Mouse (Mus musculus) forebrain, embryonic 16.5 days (tissue): Measurements from ENCODE around the gene Spice1. TPM values are rescaled to one million over a fixed set of nuclear protein-coding genes. Genes with fewer than 3 reads are reported as not detected.
A peak's percentile ranks its signal among the peaks of the same experiment; 100 is the strongest.

ENCODE experiments used
- ATAC-seq: fragments of 200-750 bp; cut with Nextera tagmentation; 2 replicates; pipeline ENCODE4 v1.8.0; 2017; ENCODE audit warnings: mild to moderate bottlenecking, moderate library complexity
- H3K27ac ChIP-seq: fragments of 300-500 bp; sonication (generic); 2 replicates; pipeline ENCODE4 v1.5.1; 2014; ENCODE audit warnings: low read length, control low read depth
- H3K27me3 ChIP-seq: fragments of 300-500 bp; sonication (generic); replicated peaks from 2 replicates; pipeline ENCODE4 v1.6.1; 2014; ENCODE audit warnings: low read length; ENCODE audit not compliant: control insufficient read depth, insufficient read depth
- H3K36me3 ChIP-seq: fragments of 300-500 bp; sonication (generic); 2 replicates; pipeline ENCODE4 v1.6.1; 2014; ENCODE audit not compliant: control insufficient read depth, insufficient read depth
- H3K4me1 ChIP-seq: fragments of 300-500 bp; sonication (generic); replicated peaks from 2 replicates; pipeline ENCODE4 v1.6.1; 2014; ENCODE audit warnings: low read length; ENCODE audit not compliant: control insufficient read depth, insufficient read depth
- H3K4me2 ChIP-seq: fragments of 300-500 bp; sonication (generic); 2 replicates; pipeline ENCODE4 v1.6.1; 2014; ENCODE audit warnings: mild to moderate bottlenecking, low read length, control low read depth
- H3K4me3 ChIP-seq: fragments of 300-500 bp; sonication (generic); replicated peaks from 2 replicates; pipeline ENCODE4 v1.5.1; 2014; ENCODE audit warnings: mild to moderate bottlenecking, low read length, control low read depth
- H3K9ac ChIP-seq: fragments of 300-500 bp; sonication (generic); replicated peaks from 2 replicates; pipeline ENCODE4 v1.6.1; 2014; ENCODE audit warnings: low read depth, low read length, control low read depth
- H3K9me3 ChIP-seq: fragments of 300-500 bp; sonication (generic); 2 replicates; pipeline ENCODE4 v1.6.1; 2016; ENCODE audit warnings: low read length; ENCODE audit not compliant: control insufficient read depth
- WGBS: fragments of 180-500 bp; shearing (Covaris S2); extraction: QIAGEN DNeasy Blood & Tissue Kit; methylation state at CpG from one replicate; pipeline ENCODE4 v1.1.7; 2014; 5-methylcytosine and 5-hydroxymethylcytosine counted together
- polyA plus RNA-seq: library from polyadenylated mRNA; unstranded; fragments of >200 nt; fragmentation: Nextera tagmentation; extraction: Ambion mirVana; gene quantifications from 2 replicates; pipeline ENCODE4 v1.2.1, GENCODE M21; 2015

Gene Spice1
- 19.8 and 25.2 TPM in 2 replicates for polyA plus RNA-seq

- under 1% methylated on average over 66 of the region's 67 CpGs for WGBS
Measured at GRCm38 (mm10) chr16:44347071-44347901, at the start of gene Spice1. Spice1 (plus strand) TSS chr16:44347121.

DNA sequence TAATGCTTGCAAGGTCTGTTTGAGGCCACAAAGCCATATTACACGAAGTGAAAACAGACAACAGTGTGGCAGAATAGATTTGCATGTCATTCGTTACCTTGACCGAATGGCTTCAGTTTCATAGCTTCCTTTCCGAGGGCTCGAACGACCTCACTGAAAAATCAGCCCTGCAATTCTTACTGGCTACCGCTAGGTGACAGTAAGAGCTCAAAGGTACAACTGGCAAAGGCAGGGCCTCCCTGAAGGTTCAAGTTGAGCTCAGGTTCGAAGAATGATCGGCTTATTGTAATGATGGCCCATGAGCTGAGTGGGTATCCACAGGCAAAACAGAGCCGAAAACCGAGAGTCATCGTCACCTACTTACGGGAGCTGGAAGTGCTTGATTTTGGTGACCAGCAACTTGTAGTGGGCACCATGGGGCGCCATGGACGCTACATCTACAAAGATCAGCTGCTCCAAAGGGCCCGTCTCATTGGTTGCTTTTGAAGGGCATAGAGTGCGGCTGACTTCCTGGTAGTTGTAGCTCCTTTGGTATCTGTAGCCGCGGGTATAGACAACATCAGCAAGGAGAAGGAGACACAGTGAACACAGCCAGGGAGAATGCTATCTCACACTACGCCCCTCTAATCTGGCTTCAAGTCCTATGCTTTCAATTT, 47.4 kb upstream of the Spice1 start:
- no peak for ATAC-seq
- H3K9me3 ChIP-seq, result no peaks in the 10 kb centered on the region
- WGBS, result 85% methylated on average over 20 of the region's 20 CpGs
- H3K36me3 ChIP-seq, result no peaks in the 10 kb centered on the region
- H3K27ac ChIP-seq, result no peak overlapping the region
- no peak overlapping the region for H3K4me2 ChIP-seq
- 0 out of 2 replicates have a peak, but pooled peaks cover 3% of the 10 kb centered on the region for H3K4me1 ChIP-seq
- no peaks in the 10 kb centered on the region for H3K27me3 ChIP-seq
- H3K9ac ChIP-seq, result no peak overlapping the region
- H3K4me3 ChIP-seq, result no peak overlapping the region

More at GRCm38 (mm10) chr16:44347071-44347901, at the start of gene Spice1:
- H3K4me3 ChIP-seq, result peak within 1 kb of the TSS; percentile 78
- no peaks in the 10 kb centered on the region for H3K9me3 ChIP-seq
- H3K4me2 ChIP-seq, result peak within 1 kb of the TSS; percentile 87
- H3K9ac ChIP-seq, result peak within 1 kb of the TSS; percentile 71
- peak within 1 kb of the TSS; percentile 75 for H3K27ac ChIP-seq
- no peaks in the 10 kb centered on the region for H3K27me3 ChIP-seq
- ATAC-seq, result peak; percentile 100
- no peaks in the 10 kb centered on the region for H3K36me3 ChIP-seq
- peaks cover 11% of the 10 kb centered on the region for H3K4me1 ChIP-seq

DNA sequence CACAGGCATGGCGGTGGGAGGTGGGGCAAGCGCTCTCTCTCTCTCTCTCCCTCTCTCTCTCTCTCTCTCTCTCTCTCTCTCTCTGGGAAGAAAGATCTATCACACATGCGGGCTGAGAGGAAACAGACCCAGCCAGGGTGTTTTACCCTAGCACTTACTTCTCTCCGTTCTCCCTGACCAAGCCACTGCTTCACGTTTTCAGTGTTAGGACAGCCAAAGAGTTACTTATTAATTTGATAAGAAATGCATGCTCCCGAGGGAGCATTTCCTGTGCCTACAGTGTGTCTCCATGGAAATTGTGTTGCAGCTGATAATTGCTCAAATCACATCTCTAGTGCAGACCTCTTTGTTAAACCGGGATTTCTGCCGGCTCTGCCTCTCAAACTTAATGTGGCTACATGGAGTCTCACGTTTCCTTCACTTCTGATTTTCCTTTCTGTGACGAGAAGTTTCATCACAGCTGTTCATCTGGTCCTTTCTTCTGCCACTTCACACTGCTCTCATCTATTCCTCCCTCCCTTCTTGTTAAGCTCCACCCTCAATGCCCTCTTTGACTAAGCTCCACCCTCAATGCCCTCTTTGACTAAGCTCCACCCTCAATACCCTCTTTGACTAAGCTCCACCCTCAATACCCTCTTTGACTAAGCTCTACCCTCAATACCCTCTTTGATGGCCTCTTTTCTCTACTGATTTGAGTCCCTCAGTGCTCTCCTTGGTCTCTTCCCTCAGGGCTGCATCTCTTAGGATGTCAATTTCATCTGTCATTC, 44.6 kb upstream of the Spice1 start:
- 49% methylated on average over 10 of the region's 10 CpGs for WGBS
- ATAC-seq, result no peak

DNA sequence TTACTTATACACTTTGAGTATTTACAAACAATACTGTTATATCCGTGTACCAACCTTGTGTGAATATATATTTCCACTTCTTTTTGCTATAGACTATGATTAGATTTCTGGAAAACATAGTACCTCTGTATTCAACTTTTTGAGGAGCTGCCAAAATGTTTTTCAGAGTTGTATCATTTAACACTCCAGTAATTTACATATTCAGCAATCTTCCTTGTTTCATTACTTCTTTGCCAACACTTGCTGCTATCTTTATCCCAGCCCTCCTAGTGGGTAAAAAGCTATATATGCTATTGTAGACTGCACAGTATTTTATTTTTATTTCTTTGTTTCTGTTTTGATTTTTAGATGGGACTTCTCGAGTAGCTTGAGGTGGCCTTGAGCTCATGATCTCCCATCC, 43.1 kb upstream of the Spice1 start:
- Histone ChIP-seq H3K4me3 (no peak overlapping the region), H3K4me1 (0 out of 2 replicates have a peak, but pooled peaks cover 3% of the 10 kb centered on the region), H3K27me3 (no peaks in the 10 kb centered on the region), H3K9me3 (no peaks in the 10 kb centered on the region), H3K27ac (no peak overlapping the region), H3K4me2 (no peak overlapping the region), H3K36me3 (no peaks in the 10 kb centered on the region), H3K9ac (no peak overlapping the region)
- WGBS, result 80% methylated on average over 2 of the region's 2 CpGs
- ATAC-seq, result no peak

More for the DNA sequence above, 44.6 kb upstream of the Spice1 start:
- Histone ChIP-seq H3K27me3 (no peaks in the 10 kb centered on the region), H3K27ac (no peak overlapping the region), H3K36me3 (no peaks in the 10 kb centered on the region), H3K4me1 (0 out of 2 replicates have a peak, but pooled peaks cover 3% of the 10 kb centered on the region), H3K9me3 (no peaks in the 10 kb centered on the region), H3K4me2 (no peak overlapping the region), H3K9ac (no peak overlapping the region), H3K4me3 (no peak overlapping the region)

- Histone ChIP-seq H3K4me1 (0 out of 2 replicates have a peak, but pooled peaks cover 3% of the 10 kb centered on the region), H3K27ac (no peak overlapping the region), H3K9ac (no peak overlapping the region), H3K9me3 (no peaks in the 10 kb centered on the region), H3K27me3 (no peaks in the 10 kb centered on the region), H3K36me3 (no peaks in the 10 kb centered on the region), H3K4me2 (no peak overlapping the region), H3K4me3 (no peak overlapping the region)
- WGBS, result 58% methylated on average over 3 of the region's 3 CpGs
- no peak for ATAC-seq
Measured at GRCm38 (mm10) chr16:44305606-44306005, 41.3 kb upstream of the Spice1 start.

- H3K4me1 ChIP-seq, result no peaks in the 10 kb centered on the region
- H3K36me3 ChIP-seq, result no peaks in the 10 kb centered on the region
- H3K9ac ChIP-seq, result no peak overlapping the region
- H3K9me3 ChIP-seq, result no peaks in the 10 kb centered on the region
- H3K27ac ChIP-seq, result no peak overlapping the region
- 77% methylated on average over 4 of the region's 4 CpGs for WGBS
- H3K4me2 ChIP-seq, result no peak overlapping the region
- ATAC-seq, result no peak
- H3K27me3 ChIP-seq, result no peaks in the 10 kb centered on the region
- H3K4me3 ChIP-seq, result no peak overlapping the region
Measured at GRCm38 (mm10) chr16:44313422-44313821, 33.5 kb upstream of the Spice1 start.

GRCm38 (mm10) chr16:44316350-44316749, 30.6 kb upstream of the Spice1 start:
- H3K9me3 ChIP-seq, result no peaks in the 10 kb centered on the region
- no peaks in the 10 kb centered on the region for H3K36me3 ChIP-seq
- no peak for ATAC-seq
- H3K4me3 ChIP-seq, result no peak overlapping the region
- no peak overlapping the region for H3K4me2 ChIP-seq
- no peaks in the 10 kb centered on the region for H3K27me3 ChIP-seq
- H3K9ac ChIP-seq, result no peak overlapping the region
- 92% methylated on average over 4 of the region's 4 CpGs for WGBS
- no peaks in the 10 kb centered on the region for H3K4me1 ChIP-seq
- no peak overlapping the region for H3K27ac ChIP-seq

DNA sequence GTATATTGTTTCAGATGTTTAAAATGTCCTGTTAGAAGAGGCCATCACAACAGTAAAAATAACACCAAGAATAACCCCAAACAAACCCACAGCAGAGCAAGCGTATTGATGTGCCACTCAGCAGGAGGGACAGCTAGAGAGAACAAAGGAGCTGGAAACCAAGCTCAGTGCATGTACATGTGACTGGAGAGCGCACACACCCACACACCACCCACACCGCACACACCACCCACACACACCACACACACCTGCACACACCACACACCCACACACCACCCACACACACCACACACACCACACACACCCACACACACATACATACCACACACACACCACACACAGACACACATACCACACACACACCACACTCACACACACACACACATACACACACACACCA, 26.7 kb upstream of the Spice1 start:
- no peaks in the 10 kb centered on the region for H3K27me3 ChIP-seq
- ATAC-seq, result no peak
- no peaks in the 10 kb centered on the region for H3K36me3 ChIP-seq
- H3K27ac ChIP-seq, result no peak overlapping the region
- H3K4me3 ChIP-seq, result no peak overlapping the region
- no peaks in the 10 kb centered on the region for H3K9me3 ChIP-seq
- WGBS, result 51% methylated on average over 3 of the region's 3 CpGs
- H3K9ac ChIP-seq, result no peak overlapping the region
- no peak overlapping the region for H3K4me2 ChIP-seq
- H3K4me1 ChIP-seq, result no peaks in the 10 kb centered on the region

- no peak overlapping the region for H3K9ac ChIP-seq
Measured at GRCm38 (mm10) chr16:44328644-44329043, 18.3 kb upstream of the Spice1 start.

More at GRCm38 (mm10) chr16:44328644-44329043, 18.3 kb upstream of the Spice1 start:
- peaks cover 12% of the 10 kb centered on the region for H3K4me1 ChIP-seq
- H3K36me3 ChIP-seq, result no peaks in the 10 kb centered on the region
- no peak overlapping the region for H3K27ac ChIP-seq
- H3K4me3 ChIP-seq, result no peak overlapping the region
- H3K4me2 ChIP-seq, result no peak overlapping the region
- no peak for ATAC-seq
- 0 out of 2 replicates have a peak, but pooled peaks cover 3% of the 10 kb centered on the region for H3K27me3 ChIP-seq
- 81% methylated on average over 4 of the region's 4 CpGs for WGBS
- H3K9me3 ChIP-seq, result no peaks in the 10 kb centered on the region
